Mouse (Mus musculus) spleen, postnatal 4 days (tissue): ENCODE data around the gene Pabpc6.

Experiments used
- DNase-seq, 2 experiments: peaks; one replicate each; pipeline ENCODE4 v3.0.0; 2022; ENCODE audit warnings: low spot score in 2 of 2

Pabpc6 gene

DNA sequence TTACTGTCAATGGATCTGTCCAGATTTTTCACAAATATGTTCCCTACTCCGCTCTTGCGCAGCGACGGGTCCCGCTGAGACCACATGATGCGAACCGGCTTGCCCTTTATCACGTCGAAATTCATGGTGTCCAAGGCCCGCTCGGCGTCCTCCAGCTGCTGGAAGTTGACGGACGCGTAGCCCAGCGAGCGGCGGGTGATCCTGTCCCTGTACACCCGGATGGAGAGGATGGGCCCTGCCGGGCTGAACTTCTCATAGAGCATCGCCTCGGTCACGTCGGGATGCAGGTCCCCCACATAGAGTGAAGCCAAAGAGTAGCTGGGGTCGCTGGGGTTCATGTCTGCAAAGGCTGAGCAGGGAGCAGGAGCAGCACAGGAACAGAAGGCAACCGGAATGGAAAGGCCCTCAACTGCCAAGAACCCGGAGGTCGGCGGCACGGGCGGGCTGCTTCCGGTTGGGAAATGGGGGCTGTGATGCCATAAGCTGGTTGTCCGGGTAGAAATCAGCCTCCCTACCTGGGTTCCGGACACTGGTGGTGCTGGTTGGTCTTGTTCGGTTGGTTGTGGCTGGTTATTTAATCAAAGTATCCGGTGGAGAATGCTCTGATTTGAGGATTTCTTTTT is at the start of gene Pabpc6:
Gene Pabpc6 (minus strand): TSS at position 435 of the 623 bp plus-strand sequence.
- peak; percentile 12 to 60 for DNase-seq

DNA sequence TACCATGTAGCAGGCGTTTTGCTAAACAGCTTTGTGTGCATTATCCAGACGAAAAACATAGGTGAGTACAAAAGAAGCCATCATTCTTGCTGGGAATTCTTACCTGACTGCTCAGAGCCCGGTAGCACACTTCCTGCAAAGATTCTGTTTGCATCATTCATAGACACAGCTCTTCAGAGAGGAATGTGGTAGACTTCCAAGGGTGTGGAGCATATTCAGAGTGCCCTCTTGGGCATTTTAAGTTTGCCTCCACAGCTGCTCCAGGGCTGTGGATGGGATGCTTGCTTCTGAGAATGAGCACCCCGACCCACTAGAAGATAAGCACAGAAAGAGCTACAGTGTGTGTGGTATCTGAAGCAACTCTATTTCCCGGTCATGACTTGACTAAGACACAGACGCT is 41.4 kb upstream of the Pabpc6 start:
- no peak for DNase-seq

- DNase-seq: no peak
These were observed 39.4 kb upstream of the Pabpc6 start for GRCm38 (mm10) chr17:9708888-9709287.

DNA sequence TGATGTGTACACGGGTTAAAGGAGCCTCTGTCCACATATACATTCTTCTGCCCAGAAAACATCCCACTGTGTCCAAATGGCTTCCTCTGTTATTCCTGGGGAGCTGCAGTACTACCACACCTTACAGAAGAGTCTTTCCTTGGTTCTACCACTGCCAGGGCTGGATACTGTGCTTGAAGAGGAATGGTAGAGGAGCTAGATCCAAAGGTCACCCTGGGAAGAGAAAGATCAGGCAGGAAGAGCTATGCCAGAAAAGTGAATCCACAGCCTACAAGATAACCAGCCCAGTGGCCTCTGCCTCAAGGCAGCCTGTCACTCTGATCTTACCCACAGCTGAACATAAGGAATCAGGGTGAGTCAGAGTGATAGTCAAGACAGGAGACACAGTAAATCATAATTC is 37.8 kb upstream of the Pabpc6 start:
- no peak for DNase-seq

- DNase-seq: no peak
These were observed 28.2 kb upstream of the Pabpc6 start for GRCm38 (mm10) chr17:9697763-9698162.

- no peak for DNase-seq
These were observed 21.7 kb upstream of the Pabpc6 start for GRCm38 (mm10) chr17:9691251-9691650.

GRCm38 (mm10) chr17:9683539-9684155 is 14.1 kb upstream of the Pabpc6 start:
- DNase-seq: no peak

- DNase-seq: no peak
These were observed 11.2 kb upstream of the Pabpc6 start for GRCm38 (mm10) chr17:9680741-9681140.

GRCm38 (mm10) chr17:9675175-9675789 is 5.8 kb upstream of the Pabpc6 start:
- no peak for DNase-seq

GRCm38 (mm10) chr17:9667955-9668354 is 1.6 kb downstream of the Pabpc6 start:
- no peak for DNase-seq

DNA sequence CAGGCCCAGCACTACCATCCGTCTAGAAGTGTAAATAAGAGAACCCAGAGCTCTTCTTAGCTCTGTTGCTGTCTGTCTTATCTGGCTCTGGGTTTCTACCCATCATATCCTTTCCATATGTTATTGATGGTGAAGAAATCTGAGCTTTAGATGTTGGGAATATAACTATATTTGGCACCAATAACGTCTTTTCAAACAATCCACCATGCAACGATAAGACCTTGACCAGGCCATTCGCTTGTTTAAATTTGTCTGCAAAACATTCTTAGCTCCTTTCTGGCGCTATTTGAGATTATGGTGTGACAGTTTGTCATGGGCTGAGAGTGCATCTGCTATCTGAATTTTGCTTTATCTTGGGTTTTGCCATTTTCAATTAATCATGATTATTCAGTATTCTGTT is 10.9 kb downstream of the Pabpc6 start:
- DNase-seq: no peak

- DNase-seq: no peak
These were observed 15.4 kb downstream of the Pabpc6 start for GRCm38 (mm10) chr17:9654155-9654554.

GRCm38 (mm10) chr17:9647644-9648043 is 21.9 kb downstream of the Pabpc6 start:
- DNase-seq: no peak

GRCm38 (mm10) chr17:9643657-9644180 is 25.8 kb downstream of the Pabpc6 start:
- no peak for DNase-seq

DNA sequence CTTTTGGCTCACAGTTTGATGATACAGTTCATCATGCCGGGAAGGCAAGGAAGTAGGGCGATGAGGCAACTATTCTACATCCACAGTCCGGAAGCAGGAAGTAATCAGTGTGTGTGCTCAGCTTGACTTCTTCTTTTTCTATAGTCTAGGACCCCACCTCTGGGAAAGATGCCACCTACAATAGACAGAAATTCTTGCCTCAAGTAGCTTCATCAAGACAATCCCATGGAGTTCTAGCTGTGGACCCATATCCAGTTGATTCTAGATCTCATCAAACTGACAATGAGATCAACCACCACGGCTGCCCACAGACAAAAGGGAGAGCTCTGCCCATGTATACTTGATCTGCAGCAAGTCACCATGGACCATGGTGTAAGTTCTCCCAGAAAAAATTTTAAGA is 32.5 kb downstream of the Pabpc6 start:
- no peak for DNase-seq

GRCm38 (mm10) chr17:9632579-9633252 is 36.8 kb downstream of the Pabpc6 start:
- no peak for DNase-seq

DNA sequence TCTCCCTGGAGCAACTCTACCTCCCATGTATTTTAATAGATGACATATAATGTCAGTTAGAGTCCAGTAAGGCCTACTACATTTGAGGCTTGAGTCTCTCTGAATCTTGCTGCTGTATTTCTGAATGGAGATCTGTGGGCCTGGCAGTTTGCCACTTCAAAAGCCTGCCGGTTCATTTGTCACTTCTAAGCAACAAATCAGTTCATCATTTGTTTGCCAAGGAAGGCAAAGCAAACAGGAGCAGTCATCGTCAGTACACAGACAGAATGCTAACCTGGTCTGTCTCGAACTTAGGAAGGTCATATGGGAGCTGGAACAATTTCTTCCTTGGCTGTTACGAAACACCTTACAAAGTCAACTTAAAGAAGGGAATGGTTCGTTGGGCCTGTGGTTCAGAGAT is 37.4 kb downstream of the Pabpc6 start:
- no peak for DNase-seq

DNA sequence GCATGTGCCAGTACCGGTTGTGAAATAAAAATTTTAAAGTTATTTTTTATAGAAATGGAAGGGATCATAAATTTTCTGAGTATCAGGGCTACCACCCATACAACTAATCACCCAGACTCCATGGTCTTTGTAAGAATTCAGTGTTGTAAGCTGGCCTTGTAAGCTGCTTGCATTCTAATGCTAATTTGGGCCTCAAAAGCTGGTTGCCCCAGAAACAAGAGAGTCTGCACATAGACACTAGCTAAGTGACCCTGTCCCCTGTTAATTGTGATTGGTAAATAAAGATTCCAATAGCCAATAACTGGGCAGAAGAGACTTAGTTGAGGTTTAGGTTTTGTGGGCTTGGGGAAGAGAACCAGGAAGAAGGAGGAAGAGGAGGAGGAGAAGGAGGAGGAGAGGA is 38.4 kb downstream of the Pabpc6 start:
- DNase-seq: no peak

DNA sequence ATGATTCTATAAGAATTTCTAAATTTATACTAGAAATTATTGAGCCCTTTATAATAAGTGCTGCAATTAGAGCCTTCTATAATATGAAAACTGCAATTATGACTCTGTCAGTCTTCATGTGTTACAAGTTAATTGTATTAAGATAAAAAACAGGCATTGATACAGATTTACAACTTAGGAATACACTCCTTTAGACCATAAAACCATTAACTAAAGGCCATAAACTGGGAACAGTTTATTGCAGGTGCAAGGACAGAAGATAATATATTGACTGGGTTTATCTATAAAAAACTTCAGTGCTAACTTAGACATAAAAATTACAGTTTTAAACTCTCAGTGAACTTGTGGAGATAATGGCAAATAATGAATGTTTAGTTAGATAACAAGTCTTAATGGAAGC is 42.5 kb downstream of the Pabpc6 start:
- no peak for DNase-seq
